Mouse (Mus musculus): ENCODE results near the gene Nup35. TPM values are rescaled to one million over a fixed set of nuclear protein-coding genes. Genes with fewer than 3 reads are reported as not detected.

Gene Nup35
- total RNA-seq, 2 experiments from 2014 or later = 31.8 to 32.9 TPM

DNA sequence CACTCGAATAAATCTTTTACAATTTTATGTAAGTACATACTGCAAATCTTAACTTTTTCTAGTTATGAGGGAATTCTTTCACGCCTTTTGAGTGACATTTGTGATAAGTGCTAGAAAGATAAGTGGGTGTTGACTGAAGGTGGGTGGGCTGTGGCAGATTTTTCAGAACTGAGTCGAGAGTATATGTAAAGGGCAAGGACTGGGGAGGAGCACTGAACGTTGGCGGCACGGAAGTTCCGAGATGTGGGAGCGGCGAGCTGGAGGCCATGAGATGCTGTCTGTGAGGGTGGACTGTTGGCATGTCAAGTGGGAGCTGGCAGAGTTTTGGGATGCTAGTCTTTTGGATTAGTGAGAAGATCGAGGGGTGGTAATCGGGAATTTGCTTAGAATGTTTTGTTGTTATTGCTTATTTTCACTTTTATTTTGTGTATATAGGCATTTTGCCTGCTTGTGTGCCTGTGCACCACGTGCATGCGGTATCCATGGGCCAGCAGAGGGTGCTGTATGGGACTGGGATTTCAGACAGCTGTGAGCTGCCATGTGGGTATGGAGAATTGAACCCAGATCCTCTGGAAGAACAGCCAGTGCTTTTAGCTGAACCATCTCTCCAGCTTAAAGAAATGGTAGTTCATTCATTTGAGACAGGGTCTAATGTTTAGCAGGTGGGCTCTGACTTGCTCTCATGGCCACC lies 15.4 kb downstream of the Nup35 start:
- no peak for ATAC-seq (ENCODE audit: poor library complexity, severe bottlenecking)

DNA sequence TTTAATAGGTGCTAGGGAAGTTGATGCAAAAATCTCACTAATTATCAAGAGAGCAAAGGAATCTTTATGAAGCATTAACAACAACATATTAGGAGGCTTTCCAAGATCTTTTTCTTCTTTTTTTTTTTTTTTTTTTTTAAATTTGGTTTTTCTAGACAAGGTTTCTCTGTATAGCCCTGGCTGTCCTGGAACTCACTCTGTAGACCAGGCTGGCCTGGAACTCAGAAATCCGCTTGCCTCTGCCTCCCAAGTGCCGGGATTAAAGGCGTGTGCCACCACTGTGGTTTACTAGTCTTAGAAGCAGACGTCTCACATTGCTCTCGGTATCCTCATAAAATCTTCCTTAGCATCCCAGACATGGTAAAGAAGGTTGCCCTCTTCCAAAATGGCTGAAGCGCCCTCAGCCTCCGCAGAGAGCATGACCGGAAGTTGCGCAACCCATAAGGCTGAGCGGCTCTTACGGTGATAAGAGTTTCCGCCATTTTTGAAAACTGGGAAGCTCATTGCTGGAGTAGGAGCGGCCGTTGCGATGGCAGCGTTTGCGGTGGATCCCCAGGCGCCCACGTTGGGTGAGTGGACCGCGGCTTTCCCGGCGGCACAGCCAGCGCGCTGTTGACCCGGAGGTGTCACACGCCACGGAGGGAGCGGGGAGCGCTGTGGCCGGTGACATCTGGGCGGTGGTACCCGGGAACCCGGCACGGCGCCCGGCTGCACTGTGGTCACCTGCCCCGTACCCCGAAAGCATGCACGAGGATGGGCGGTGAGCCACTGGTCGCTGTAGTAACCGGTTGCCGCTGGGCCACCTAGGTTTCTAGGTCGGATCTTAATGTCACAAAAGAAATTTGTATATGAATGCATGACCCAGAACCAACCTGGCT lies 21.6 kb downstream of the Nup35 start:
- peak; percentile 98 for ATAC-seq (ENCODE audit: poor library complexity, severe bottlenecking)

DNA sequence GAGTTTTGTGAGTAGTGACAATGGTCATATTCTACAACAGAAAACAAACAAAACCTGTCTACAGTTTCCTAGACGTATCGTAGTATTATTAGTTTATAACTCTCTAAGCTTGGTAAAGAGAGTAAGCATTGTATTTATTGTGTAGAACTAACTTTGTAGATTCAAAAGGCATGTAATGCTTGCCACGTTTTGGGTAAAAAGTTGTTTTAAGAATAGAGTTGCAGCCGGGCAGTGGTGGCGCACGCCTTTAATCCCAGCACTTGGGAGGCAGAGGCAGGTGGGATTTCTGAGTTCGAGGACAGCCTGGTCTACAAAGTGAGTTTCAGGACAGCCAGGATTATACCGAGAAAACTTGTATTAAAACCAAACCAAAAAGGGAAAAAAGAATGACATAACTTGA lies 22.4 kb downstream of the Nup35 start:
- no peak for ATAC-seq (ENCODE audit: poor library complexity, severe bottlenecking)

DNA sequence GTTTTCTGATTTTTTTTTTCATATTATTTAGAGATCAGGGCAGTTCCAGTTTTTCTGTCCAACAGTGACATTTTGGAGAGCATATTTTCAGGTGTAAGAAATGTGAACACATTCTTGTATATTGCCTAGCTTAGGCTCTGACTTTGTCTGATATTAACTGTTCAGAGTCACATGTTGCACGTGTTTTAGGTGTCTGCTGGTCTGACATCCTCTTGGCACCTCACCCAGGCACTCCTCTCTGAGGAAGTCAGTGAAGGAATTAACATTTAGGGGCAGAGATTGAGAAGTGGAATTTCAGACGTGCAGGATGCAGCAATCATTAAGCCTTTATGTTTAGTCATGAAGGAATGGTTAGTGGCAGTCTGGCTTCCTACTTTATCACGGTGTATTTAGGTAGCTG lies 22.8 kb downstream of the Nup35 start:
- no peak for ATAC-seq (ENCODE audit: poor library complexity, severe bottlenecking)

DNA sequence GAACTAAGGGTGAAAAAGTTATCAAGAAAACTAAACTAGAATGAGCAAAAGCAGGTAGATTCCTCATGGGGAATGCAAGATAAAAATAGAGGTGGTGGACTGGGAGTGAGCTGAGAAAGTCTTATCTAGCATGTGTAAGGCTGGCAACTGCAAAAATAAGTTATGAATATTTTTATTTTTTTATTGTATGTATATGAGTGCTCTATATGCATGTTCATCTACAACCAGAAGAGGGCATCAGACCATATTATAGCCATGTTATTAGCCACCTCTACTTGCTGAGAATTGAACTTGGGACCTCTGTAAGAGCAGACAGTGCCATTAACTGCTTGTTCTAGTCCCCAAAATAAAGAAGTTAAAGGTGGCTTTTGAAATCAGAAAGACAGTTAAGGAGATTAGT lies 44.4 kb downstream of the Nup35 start:
- peak; percentile 21; the same call in 1 of the 2 replicates for ATAC-seq (ENCODE audit: poor library complexity, severe bottlenecking)

DNA sequence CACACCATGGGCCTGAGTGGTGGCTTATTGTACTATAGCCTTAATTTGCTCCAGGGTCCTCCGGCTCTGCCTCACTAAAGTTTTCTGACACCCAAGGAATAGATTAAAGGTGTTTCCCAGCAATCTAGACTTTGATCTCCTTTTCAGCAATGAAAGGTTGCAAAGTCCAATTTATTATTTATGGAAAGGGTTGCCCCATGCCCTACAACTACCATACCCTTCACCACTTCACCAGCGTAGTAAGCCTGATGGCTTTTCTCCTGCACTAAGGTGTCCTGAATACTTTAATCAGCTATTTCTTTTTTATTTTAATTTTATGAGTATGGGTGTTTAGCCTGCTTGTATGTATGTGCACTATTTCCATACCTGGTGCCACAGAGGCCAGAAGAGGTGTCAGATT lies 45.6 kb downstream of the Nup35 start:
- no peak for ATAC-seq (ENCODE audit: poor library complexity, severe bottlenecking)

DNA sequence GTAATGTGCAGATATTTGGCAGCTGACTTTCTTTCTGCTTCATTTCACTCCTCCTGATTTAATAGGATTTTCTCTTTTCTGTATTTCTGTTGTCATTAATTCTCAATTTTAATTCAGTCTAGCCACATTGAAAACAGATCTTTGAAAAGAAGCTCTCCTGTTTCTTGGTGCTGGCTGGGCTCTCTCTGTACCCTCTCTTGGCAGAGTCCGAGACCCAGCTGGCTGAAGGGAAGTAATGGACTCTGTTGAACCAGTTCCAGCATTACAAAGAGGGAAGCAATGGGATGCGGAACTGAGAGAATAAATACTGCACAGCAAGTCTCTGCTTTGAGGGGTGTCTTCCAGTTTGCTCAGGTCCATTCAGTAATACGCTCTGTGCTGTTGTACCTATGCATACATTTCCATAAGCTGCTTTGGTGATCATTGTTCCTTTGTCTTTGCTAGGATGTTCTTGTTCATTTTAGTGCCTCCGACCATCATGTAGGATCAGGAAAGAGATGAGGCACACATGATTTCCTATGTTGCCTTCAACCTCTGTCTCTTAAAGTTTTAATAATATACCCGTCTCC lies 50.4 kb downstream of the Nup35 start:
- no peak for ATAC-seq (ENCODE audit: poor library complexity, severe bottlenecking)

DNA sequence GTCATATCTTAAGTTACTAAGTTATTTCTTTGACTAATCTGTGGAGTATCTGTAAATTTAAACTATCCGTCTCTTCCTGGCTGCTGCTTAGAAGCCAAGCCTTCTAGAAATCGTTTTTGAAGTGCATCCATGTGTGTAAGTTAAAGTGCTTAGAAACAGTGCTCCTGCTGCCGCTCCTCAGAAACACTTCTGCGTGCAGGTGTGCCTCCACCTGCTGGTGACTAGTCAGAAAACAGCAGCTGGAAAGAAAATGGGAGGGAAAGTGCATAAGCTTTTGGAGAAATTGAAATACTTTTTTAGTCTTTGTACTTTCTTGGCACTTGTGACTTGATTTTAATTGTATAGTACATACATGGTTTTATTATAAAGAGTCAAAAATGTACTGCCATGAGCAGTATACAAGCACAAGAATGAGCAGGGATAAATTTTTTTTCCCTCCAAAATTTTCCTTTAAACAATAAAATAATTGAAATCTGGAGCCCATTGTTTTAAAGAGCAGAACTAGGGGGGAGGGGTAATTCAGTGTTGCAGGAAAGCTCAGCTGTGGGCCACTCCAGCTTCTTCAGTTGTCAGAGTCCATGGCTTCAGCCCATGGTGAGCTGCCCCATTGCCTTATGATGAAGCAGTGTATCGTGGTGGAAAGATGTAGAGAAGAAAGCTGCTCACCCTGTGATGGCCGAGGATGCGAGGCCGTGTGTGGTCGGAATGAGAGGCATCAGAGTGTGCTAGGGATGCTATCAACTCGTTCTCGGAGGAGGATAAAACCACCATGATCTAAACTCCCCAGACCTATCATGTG lies 53.0 kb downstream of the Nup35 start:
- ATAC-seq (ENCODE audit: poor library complexity, severe bottlenecking) = no peak

DNA sequence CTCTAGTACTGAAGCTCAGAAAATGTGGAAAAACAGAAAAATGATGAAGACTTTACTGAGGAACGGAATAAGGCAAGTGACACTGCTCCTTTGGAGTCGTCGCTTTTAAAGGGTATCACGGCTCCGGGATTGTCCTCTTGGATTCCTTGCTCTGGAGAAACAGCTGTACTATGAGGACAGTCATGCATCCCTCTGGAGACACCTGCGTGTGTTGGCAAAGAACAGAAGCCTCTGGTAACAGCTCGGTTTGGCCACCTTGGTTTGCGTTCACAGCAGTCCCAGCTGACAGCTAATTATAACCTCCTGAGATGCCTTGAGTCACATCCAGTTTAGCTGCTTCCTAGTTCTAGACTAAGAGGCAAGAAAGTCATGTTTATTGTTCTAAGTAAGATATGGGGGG lies 61.8 kb downstream of the Nup35 start:
- no peak for ATAC-seq (ENCODE audit: poor library complexity, severe bottlenecking)

DNA sequence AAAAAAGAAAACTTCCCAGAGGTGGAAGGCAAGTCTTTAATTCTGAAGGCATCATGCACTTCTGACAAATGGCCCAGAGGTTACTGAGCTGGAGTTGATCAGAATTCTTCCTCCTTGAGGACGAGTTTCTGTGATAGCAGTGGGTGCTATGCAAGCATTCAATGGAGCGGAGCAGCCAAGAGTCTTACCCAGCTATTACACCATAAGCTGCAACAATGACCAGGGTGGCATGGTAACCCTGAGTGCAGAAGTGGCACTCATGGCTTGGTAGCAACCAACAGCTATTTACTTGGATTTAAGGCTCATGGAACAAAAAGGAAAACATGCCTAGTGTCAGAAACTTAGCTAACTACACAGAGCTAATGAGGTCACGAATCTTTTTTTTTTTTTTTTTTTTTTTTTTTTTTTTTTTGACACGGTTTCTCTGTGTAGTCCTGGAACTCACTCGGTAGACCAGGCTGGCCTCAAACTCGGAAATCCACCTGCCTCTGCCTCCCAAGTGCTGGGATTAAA lies 66.7 kb downstream of the Nup35 start:
- no peak for ATAC-seq (ENCODE audit: poor library complexity, severe bottlenecking)

DNA sequence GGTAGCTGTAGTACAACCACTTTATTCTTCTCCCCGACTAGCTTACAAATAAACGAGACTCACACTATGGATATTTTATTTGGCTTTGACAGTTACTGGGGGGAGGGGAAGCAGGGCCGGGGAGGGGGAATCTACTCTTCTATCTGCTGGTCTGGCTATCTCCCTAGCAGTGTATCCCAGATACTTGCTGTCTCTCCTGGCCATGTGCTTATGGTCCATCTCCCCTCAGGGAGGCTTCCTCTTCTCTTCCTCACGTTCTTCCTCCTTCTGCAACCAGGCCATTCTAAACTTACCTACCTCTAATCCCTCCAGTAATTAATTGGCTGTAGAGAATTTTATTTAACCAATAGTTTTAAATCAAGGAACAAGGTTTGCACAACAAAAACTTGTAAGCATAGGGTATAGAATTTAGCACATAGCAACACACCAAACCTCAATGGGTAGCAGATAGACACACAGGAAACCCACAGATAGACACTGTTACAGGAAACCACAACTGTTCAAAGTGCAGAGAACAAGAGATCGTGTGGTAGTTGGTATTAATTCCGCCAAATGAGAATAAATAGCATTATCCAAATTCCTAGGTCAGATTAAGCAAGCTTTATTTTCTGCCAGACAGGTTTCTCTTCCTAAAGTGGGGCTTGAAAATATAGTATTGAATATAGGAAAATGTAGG lies 67.5 kb downstream of the Nup35 start:
- ATAC-seq (ENCODE audit: poor library complexity, severe bottlenecking) = peak; percentile 64

DNA sequence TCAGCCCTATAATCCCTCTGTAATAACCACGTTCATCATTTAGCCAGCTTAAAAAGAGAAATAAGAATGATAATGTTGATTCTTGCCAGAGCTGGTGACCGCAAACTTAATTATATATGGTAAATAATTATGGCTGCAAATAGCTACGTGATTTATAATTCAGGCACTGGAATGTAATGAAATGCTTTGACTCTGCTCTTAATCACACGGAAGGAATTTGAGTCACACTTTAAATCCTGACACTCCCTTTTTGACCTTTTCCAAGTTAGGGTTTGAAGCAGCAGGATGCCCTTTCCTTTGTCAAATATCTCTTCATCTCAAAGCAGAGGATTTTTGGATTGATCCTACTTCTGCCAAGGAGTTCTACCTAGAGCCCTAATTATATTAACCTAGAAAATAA lies 71.2 kb downstream of the Nup35 start:
- ATAC-seq (ENCODE audit: poor library complexity, severe bottlenecking) = no peak

DNA sequence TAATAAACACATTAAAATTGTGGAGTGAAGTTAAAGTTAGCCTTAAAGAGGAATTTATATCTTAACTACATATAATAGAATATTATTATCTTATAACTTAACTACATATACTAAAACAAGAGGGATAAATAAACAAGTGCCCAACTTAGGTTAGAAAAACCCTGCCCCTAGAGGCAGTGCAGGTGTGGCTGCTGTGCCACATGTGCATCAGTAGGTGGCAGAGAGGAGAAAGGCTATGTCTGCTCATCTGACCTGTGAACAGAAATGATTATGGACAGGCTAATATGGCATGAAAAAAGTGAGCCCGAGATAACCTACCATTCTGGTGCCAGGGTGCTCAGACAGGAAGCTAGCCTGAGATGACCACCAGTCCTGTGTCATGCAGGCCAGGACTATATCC lies 90.4 kb downstream of the Nup35 start:
- no peak for ATAC-seq (ENCODE audit: poor library complexity, severe bottlenecking)

Other genes with a start within 250 kb of the Nup35 start
- gene Frzb, start 169.6 kb upstream of the Nup35 start, total RNA-seq (2015) = not detected in 2 replicates
- not detected in 2 replicates for gene Frzb, start 169.6 kb upstream of the Nup35 start, total RNA-seq (2017)
- 0.40 and 0.73 TPM in 2 replicates for gene Nckap1, start 35.9 kb upstream of the Nup35 start, total RNA-seq (2015)
- gene Nckap1, start 35.9 kb upstream of the Nup35 start, total RNA-seq (2017) = 0.81 TPM in 2 replicates
- 4.6 and 4.7 TPM in 2 replicates for gene Dusp19, start 191 bp upstream of the Nup35 start, total RNA-seq (2015)
- 1.8 and 3.1 TPM in 2 replicates for gene Dusp19, start 191 bp upstream of the Nup35 start, total RNA-seq (2017)

Data from megakaryocyte, adult 5-6 weeks (primary cell).